Mouse (Mus musculus): ENCODE data around the gene Sh3tc1.

Gene Sh3tc1

GRCm38 (mm10) chr5:35739536-35740278 is at the start of gene Sh3tc1:
TSS of gene Sh3tc1 (minus strand) at chr5:35739987.
- no peak for DNase-seq (ENCODE audit: low spot score in 2 of 2)

DNA sequence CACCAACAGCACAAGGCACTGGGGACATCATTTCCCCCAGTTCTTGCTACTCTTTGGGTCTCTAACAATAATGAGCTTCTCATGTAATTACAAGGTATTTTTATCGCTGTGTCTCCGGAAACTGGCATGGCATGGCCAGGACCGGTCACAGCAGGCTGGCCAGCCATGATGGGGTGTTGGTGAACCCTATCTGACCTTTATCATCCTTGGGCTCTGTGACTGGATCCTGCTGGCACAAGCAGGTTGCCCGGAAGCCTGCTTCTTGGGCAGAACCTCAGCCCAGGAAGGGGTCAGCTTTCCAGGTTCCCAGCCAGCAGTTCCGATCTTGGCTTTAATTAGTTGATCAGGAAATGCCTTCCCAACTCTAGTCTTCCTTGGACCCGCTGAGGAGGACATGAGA is 48.9 kb upstream of the Sh3tc1 start:
- DNase-seq (ENCODE audit: low spot score in 2 of 2) = no peak

DNA sequence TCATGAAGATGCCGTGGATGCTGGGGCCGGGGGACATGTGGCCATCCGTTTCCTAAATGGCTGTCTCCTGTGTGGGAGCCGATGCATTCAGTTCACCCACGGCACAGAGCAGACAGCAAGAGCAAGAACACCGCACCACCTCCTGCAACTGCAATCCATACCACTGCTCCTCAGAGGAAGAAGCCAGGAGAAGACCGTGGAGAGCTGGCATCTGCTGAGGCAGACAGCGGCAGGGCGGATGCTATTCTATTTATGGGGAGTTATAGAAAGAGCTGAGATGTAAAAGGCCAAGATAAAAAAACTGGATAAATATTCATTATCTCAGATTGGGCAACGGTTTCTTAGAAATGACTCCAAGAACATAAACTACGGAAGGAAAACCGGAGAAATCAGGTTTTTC is 48.1 kb upstream of the Sh3tc1 start:
- DNase-seq (ENCODE audit: low spot score in 2 of 2) = no peak

DNA sequence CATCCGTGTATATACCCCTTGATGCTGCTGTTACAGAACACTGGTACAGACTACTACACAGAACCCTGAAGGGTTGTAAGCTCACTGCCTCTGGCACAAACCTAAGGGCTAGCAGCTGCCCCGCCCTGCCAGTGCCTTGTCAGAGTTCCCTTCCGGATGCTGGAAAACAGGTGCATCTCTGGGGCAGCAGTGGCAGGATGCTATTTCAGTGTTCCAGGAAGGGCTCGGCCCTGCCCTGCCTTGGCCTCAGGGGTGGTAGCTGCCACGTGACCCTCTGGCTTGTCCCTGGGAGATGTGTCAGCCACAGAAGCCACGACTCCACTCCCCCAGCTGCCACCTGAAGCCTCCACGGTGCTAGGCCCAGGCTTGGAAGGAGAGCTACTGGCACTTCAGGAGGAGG is 46.1 kb upstream of the Sh3tc1 start:
- no peak for DNase-seq (ENCODE audit: low spot score in 2 of 2)

DNA sequence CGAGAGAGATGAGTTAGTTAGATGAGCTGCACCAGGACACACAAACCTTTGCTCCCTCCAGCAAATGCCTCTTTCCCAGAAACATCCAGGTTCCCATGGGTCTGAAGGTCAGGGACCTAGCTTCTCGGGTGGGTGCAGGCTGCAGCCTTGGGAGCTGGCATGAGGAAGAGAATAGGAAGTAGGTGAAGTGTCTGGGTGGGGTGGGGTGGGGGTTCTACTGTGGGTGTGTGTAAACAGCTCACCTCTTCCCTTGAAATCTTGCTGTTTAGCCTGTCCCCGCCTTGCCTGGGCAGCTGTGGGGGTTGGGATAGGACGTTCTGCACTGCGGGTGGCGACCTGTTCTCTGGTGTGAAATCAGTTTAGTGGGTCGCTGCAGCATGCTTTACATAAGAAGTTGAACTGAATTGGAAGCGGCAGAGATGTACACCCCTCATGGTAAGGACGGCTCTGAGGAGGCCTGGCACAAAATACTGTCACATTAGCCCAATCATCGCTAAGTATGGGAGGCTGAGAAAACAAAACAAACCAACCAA is 42.9 kb upstream of the Sh3tc1 start:
- no peak for DNase-seq (ENCODE audit: low spot score in 2 of 2)

DNA sequence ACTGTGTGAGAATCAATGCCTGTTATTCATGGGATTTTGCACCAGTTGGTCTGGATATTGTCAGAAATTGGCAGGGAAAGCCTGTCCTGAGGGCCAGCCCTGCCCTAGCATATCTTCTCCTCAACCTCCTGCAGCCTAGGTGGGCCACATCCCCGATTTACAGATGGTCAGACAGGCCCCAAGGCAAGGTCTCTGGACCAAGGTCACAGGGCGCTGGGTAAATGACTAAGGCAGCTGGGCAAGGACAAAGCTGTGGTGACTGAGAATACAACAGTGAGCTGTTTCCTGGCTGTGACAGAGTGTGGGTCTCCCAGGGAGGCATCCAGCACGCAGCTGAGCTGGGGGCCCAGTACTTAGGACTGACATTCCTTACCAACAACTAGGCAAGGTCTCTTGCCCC is 41.3 kb upstream of the Sh3tc1 start:
- DNase-seq (ENCODE audit: low spot score in 2 of 2) = no peak

DNA sequence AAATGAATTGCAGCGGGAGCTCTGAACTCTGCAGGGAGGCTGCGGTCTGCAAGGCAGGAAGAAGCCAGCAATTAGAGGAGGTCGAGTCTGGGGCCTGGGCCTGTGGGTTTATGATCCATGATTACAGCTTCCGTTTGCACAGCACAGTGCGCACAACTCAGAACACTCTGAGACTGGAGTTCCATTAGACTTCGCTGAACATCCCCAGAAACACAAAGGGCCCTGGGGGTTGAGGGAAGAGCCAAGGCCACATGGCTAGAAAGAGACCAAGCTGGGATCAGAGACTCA is 34.3 kb upstream of the Sh3tc1 start:
- DNase-seq (ENCODE audit: low spot score in 2 of 2) = no peak

- DNase-seq (ENCODE audit: low spot score in 2 of 2) = peak in 1 of 2 experiments; percentile 40
These were observed 33.7 kb upstream of the Sh3tc1 start for GRCm38 (mm10) chr5:35773274-35774136.

GRCm38 (mm10) chr5:35770891-35771663 is 31.3 kb upstream of the Sh3tc1 start:
- DNase-seq (ENCODE audit: low spot score in 2 of 2) = no peak

- DNase-seq (ENCODE audit: low spot score in 2 of 2) = no peak
These were observed 30.5 kb upstream of the Sh3tc1 start for GRCm38 (mm10) chr5:35770246-35770645.

- DNase-seq (ENCODE audit: low spot score in 2 of 2) = no peak
These were observed 29.2 kb upstream of the Sh3tc1 start for GRCm38 (mm10) chr5:35768997-35769396.

GRCm38 (mm10) chr5:35768525-35768924 is 28.7 kb upstream of the Sh3tc1 start:
- no peak for DNase-seq (ENCODE audit: low spot score in 2 of 2)

DNA sequence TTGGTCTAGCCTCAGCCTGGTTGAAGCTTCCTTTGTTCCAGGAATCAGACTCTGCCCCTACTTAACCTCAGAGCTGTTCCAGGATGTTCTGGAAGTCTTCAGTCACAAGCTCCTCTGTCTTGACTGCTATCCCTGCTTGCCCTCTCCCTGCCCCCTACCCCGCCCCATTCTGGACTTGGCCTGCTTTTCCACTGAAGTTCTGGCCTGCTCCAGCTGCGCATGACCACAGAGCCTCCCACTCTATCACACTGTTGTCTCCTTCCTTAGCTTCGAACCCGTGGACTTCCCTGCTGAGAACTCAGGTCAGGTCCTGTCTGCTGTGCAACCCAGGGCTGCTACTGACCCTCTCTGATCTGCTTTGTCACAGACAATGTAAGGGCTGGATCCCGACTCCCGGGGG is 26.1 kb upstream of the Sh3tc1 start:
- no peak for DNase-seq (ENCODE audit: low spot score in 2 of 2)

DNA sequence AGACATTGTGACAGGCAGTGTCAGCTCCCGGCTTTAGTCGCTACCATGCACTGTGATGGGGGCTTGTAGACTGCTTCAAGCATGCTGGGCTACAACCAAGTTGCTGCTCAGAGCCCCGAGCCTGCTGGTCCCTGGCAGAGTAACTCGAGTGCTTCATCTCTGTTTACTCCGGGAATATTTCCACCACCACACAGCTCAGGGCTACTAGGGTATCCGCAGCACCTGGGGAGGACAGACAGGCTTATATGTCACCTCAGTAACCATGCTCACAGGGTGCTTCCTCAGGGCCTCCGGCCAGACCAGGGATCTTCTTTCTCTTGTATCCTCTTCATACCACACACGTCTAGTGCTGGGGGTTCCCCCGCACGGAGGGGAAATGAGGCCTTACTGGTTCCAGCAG is 23.1 kb upstream of the Sh3tc1 start:
- no peak for DNase-seq (ENCODE audit: low spot score in 2 of 2)

DNA sequence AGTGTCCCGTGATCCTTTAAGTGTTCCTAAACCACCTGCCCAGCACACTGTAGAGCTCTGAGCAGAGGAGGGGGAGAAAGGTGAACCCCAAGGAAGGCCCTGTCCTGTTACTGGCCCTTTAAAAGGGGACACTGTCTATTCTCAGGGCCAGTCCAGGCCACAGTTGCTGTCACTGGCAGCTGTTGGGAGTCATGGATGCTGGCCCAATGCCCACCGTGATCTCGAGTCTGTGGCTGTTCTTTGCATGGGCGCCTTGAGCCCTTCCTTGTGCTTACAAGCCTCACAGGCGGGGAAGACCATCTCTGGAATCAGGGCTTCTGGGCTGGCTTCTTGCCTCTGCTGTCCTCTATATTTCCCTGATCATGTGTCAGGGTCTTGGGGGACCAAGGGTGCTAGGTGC is 22.6 kb upstream of the Sh3tc1 start:
- peak in 1 of 2 experiments; percentile 68 for DNase-seq (ENCODE audit: low spot score in 2 of 2)

GRCm38 (mm10) chr5:35761323-35761722 is 21.5 kb upstream of the Sh3tc1 start:
- DNase-seq (ENCODE audit: low spot score in 2 of 2) = no peak

DNA sequence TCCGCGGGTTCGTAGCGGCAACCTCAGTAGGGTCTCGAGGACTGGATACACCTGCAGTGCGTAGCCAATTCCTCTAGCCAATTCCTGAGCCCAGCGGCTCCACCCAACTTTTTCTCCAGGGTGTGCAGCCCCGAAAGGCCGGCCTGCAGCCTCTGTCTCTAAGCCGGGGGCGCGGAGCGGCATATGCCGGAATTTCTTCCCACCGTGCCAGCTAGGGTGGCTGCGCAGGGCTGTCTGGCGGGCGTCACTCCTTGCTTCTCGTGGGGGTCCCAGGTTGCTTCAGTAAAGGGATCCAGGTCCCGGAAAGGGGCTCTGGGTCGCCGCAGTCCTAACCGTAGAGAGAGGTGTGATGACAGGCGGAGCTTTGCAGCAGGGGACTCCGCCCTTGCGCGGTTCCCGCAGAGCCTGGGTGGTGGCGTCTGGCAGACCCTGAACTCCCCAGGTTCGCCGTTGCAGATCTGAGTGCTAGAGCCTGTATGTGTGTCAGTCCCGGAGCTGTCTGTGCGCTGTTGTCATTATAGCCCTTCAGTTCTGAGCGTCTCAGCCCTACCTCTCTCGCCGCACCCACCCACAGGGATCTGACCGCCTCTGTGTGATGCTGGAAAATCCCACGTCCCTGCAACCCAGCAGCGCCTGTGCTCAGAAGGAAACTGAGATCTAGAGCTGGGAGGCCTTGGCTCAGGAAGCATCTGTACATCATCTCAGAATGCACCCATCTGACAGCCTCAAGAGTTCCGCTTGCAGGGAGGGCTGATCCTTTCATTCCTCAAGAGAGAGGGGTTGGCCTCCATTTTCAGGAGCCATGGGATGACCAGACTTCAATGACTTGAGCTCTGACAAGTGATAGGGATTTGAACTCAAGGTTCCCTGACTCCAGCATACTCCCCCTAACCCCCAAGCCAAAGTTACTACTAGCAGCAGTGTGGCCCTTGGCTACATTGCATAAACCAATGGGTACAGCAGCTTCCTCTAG is 18.6 kb upstream of the Sh3tc1 start:
- no peak for DNase-seq (ENCODE audit: low spot score in 2 of 2)

- DNase-seq (ENCODE audit: low spot score in 2 of 2) = peak; percentile 85 to 92
These were observed 17.8 kb upstream of the Sh3tc1 start, which contains the start of gene Ablim2 for GRCm38 (mm10) chr5:35757639-35758001. TSS of gene Ablim2 (plus strand) at chr5:35757880.

DNA sequence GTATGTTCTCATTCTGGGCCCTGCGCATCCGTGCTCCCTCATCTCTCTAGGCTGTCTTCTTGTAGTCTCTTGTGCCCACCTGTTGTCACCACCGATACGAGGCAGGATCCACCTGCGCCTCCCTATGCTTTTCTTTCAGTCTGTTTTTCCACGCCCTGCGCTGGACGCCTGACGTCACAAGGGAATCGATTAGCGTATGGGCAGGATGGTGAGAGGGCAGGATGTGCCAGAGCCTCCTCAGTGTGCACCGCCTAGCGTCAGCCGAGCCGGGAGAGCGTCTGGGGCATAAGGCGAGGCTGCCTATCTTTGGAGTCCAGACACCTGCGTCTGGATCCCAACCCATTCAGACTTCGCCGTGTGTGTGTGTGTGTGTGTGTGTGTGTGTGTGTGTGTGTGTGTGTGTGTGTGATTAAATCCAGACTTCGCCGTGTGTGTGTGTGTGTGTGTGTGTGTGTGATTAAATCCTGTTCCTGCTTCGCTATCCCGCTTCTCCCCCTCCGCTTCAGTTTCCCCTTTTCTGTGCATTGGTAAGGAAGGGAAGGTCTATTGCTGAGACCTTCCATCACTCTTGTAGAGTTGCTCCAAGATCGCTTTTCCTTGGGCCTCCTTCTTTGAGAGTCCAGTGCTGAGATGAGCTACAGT is 17.3 kb upstream of the Sh3tc1 start:
- peak in 1 of 2 experiments; percentile 38 for DNase-seq (ENCODE audit: low spot score in 2 of 2)

DNA sequence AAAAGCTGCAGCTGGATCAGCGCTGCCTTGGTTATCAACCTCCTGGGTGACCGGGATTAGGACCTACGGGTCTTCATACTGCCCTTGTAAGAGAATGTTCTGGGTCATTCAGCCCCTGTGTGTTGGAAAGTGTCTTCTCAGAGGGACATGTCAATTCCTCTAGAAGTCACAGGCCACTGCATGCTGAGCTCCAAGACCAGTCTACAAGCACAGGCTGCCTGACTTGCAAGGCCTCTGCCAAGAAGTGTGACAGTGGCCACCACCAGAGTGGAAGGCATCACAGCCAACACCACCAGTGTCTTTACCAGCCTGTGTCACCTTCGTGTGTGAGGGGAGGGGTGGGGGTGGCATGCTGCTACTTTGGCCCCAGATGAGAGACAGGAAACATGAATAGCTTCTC is 16.2 kb upstream of the Sh3tc1 start:
- no peak for DNase-seq (ENCODE audit: low spot score in 2 of 2)
